Mouse (Mus musculus) liver, adult 2 months (tissue): Measurements from ENCODE around the gene Tsen15.

Experiments
- CTCF ChIP-seq: fragments of 200-500 bp; IDR thresholded peaks from 2 replicates; pipeline ENCODE4 v1.5.1; 2011; ENCODE audit warnings: low read depth, low read length, control low read depth
- POLR2A ChIP-seq: fragments of 200-500 bp; IDR thresholded peaks from 2 replicates; pipeline ENCODE4 v1.6.1; 2011; ENCODE audit warnings: low read length, control low read depth; ENCODE audit not compliant: insufficient read depth; ENCODE audit errors: extremely low read depth

DNA sequence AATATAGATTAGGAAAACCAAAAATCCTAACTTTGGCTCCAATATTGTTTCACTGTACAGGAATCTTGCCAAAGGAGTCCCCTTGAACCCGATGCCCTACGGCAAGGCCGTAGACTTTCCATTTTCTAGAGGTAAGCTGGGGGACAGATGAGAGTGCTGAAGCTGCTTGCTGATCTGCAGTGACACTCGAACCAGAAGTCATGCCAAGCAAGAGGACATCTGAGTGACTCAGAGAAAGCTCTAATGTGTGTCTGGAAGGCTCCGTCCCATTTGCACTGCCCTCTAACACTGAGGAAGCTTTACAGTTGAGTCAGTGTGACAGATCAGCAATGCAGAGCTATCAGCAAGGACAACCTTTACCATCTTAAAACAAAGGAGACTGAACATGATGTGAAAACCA, 8.2 kb downstream of the Tsen15 start:
- TF ChIP-seq POLR2A (no peak), CTCF (no peak)
